Mouse (Mus musculus): ENCODE measurements at regions not wholly inside any gene's neighbourhood (a gene's known extent, or its start where the extent isn't known, plus 50 kb on each side); places are given as distances from the start of the nearest gene placed in this dataset.
"Not testable (repeated sequence)": the region's sequence is repeated elsewhere in the genome, so short reads cannot be mapped to it uniquely, and the experiment has no call there.

DNA sequence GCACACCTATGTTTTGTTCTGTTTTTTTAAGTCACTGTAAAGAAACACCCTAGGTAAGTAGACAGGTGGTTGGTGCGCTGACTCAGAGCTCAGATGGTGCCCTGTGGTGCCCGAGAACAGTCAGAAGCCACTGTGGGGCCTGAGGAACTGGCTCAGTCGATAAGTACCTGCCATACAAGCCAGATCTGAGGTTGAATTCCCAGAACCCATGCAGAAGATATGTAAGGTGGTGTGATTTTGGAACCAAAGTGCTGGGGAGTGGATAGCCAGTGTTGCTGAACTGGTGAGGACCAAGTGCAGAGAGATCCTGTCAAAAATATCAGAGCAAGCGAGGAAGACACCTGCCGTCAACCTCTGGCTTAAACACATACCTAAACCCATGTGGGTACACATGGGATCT, 65.4 kb downstream of the Chst1 start:
- DNase-seq: no peak

DNA sequence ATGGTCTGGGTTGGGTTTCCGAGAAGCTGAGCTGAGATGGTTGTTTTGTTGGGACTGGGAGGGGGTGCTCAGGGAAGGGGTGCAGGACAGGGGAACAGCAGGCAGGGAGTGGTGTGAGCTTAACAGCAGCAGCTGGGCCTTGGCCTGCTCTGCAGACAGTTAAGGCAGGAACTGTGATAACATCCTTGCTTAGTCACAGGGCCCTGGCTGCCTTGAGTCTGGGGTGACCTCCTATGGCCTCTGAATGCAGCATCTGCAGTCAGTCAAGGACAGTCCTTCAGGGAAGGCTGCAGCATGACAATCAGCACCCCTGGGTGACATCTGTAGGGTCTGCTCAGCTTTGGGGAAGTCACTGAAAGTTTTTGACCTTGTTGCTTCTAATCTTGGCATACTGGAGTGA, 67.7 kb downstream of the Chst1 start:
- peak; percentile 44 for DNase-seq

DNA sequence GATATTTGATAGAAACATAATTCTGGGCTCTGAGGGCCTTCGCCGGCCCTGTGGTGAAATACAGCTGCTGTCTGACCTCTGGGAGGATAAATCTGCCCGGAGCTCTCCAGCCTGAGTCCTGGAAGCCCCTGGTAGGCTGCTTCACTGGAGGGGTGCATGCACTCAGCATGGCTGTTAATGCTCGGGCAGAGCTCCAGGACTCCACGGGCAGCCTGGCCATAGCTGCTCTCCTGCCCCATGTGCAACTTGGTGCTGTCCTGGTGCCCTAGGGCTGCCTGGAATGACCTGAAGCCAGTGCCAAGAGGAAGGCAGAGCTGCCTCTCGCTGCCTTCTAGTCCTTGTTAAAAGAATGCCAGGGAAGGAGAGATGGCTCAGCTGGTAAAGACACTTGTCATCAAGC, 68.2 kb downstream of the Chst1 start:
- no peak for DNase-seq

- not testable (repeated sequence) for DNase-seq
Observed at GRCm38 (mm10) chr2:92669431-92670081, 70.0 kb downstream of the Chst1 start.

- DNase-seq: peak; percentile 66
Observed at GRCm38 (mm10) chr2:92671586-92671985, 72.1 kb downstream of the Chst1 start.

GRCm38 (mm10) chr2:92672106-92672505, 72.6 kb downstream of the Chst1 start:
- no peak for DNase-seq

- DNase-seq: no peak
Observed at GRCm38 (mm10) chr2:92673064-92673813, 73.7 kb downstream of the Chst1 start.

GRCm38 (mm10) chr2:92673931-92674330, 74.4 kb downstream of the Chst1 start:
- DNase-seq: no peak

DNA sequence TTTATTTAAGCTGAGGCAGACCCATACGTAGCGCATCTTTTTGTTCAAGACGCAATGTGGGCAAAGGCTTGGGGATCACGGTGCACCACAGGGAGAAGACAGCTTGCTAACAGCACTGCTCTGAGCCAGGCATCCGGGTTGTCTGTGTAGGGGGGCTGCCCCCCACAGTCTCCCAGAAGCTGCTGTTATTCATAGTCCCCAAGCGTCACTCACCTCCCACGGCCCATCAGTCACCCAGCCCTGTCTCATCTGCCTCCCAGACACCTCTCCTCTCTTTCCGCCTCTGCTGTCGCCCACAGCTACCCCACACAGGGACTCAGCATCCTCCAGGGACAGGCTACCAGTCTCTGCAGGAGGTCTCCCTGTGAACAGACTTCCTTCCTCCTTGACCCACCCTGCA, 75.7 kb downstream of the Chst1 start:
- DNase-seq: no peak

DNA sequence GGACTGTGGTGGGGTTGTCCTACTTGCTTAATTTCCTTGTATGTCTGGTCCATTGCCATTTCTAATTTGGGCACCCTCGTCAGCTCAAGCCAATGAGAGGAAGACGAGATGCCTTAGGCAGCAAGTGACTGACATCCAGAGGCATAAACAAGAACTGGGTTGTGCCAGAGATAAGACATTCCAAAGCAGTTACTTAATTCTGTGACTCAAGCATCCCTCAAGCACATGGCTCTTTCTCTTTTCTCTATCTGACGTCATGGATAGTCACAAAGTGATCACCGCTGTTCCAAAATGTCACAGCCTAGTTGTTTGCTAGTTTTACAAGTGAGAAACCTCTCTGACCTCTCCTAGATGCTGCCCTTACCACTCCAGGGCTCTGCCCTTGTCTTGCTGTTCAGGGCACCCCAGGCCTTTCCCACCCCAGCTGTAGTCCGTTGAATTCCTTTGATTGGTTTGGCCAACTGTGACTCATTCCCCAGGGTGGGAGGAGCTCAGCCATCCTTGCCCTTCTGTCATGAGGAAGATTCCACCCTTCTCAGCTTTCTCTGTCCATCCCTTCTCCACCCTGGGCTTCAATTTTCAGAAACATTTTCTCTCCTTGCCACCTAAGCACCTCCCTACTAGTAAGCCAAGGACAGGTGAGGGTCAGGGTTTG, 78.9 kb downstream of the Chst1 start:
- no peak for DNase-seq

DNA sequence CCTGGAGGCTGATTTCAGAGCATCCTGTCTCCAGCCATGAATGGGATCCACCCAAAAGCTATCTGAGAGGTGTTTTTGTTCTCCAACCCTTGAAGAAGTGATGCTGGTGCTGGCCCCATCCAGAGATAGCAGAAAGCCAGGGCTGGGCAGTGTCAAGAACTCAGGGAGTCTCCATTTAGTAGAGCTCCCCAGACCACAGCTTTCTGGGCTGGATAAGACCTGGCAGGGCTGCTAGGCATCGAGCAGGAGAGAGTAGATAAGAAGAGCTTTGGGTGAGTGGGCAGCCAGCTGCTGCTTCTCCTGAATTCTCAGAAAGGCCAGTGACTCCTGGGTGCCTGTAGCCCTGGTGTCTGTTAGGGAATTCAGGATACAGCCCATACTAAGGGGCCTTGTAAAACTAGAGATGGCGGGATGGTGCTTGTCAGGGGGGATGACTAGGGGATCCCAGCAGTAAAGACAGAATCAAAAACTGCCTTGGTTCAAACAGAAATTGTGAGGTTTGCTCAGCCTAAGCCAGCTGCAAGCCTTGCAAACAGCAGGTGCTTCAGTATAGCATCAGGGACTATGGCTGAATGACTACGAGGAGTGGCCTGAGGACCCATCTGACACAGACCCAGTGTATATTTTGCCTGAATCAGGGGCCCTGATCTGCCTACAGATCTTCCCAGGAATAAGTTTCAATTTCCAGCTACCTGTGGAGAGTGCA, 79.6 kb downstream of the Chst1 start:
- DNase-seq: no peak

GRCm38 (mm10) chr2:92682256-92682655, 82.7 kb downstream of the Chst1 start:
- no peak for DNase-seq

GRCm38 (mm10) chr2:92687702-92688101, 88.2 kb downstream of the Chst1 start:
- peak; percentile 46 for DNase-seq

- peak; percentile 3 for DNase-seq
Observed at GRCm38 (mm10) chr2:92689203-92689602, 89.7 kb downstream of the Chst1 start.

- no peak for DNase-seq
Observed at GRCm38 (mm10) chr2:92690304-92690703, 90.8 kb downstream of the Chst1 start.

- no peak for DNase-seq
Observed at GRCm38 (mm10) chr2:92691438-92691837, 91.9 kb downstream of the Chst1 start.

DNA sequence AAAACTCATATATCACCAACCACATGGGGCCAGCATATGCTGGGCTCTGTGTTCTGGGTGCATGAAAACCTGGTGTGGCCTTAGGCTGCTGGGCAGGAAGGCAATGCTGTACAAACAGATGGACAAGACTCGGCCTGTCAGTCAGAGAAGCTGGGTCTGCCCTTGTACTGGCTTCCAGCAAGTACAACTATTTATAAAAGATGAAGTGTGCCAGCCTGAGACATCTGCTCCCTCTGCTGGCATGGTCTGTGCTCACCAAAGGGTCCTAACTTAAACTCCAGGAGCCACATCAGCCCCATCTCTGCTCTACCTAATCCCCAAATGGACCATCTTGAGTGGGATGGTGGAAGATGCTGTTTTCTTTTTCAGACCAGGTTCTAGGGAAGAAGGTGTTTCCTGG, 93.1 kb downstream of the Chst1 start:
- DNase-seq: no peak

DNA sequence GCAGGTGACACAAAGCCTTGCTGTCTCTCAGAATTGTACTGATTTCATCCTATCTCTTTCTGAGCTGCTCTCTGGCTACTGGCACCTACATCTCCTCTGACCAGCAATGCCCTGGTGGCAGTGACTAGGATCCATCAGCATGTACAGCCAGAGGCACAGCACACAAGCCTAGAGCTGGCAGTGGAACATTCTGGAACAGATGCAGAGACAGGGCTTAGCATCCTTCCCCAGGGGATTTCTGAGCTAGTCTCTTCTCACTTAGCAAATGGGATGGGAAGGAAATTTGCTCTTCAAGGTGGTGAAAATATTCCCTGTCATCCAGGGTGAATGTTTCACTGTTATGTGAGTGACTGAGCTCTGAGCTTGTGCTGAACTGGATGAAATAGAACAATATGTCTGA, 93.5 kb downstream of the Chst1 start:
- DNase-seq: no peak

DNA sequence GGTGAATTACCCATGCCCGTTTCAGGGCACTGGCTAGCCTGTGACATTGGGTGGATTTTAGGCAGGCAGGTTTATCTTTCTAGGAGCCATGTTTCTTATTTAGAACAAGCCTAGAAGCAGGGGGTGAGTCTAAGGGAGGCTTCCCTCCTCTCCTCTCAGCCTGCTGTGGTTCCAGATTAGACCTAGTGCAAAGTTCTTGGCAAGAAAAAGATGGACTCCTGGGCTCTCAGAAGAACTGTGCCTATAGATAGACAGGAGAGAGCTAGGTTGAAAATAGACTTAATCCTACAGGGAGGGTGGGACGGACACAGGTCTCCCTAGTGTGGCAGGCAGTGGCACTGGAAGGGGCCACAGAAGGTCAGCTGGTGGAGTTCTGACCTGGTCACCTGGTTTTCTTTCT, 95.3 kb downstream of the Chst1 start:
- no peak for DNase-seq

GRCm38 (mm10) chr2:92695869-92696268, 96.4 kb downstream of the Chst1 start:
- no peak for DNase-seq

GRCm38 (mm10) chr2:92697721-92698120, 98.2 kb downstream of the Chst1 start:
- no peak for DNase-seq

DNA sequence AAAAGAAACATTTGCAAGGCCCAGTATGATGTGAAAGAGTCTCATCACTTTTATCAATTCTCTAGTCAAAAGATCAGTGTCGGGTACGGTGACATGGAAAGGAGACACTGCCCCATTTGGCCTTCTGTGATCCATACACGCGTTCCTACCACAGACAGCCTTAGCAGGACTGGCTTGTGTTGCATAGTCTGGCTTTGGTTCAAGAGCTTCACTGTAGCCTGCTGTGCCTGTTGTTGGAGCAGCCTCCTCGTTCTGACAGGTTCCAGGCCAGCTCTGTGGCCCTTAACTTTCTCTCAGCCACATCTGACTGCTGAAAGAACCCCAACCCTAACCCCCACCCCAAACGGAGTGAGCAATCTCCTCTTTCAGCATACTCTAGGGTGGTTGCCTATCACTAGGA, 99.9 kb downstream of the Chst1 start:
- no peak for DNase-seq

GRCm38 (mm10) chr2:92704035-92704434, 104.5 kb downstream of the Chst1 start:
- no peak for DNase-seq

GRCm38 (mm10) chr2:92709668-92710067, 110.2 kb downstream of the Chst1 start:
- no peak for DNase-seq
